In genomic region chr15:78402423-78402822, GRCm38 (mm10) we compare ENCODE assay signal across 11 mouse cellular contexts. TPM values are rescaled to one million over a fixed set of nuclear protein-coding genes. Genes with fewer than 3 reads are reported as not detected.
A peak's percentile ranks its signal among the peaks of the same experiment; 100 is the strongest.
DNase-seq lines count a peak whose midpoint lies in the region; ATAC-seq lines count a peak whose summit lies in the region.
"Had no signal": no experiment of that assay in that cellular context is flagged by ENCODE, and none has a peak within 500 bp of the region (broad histone marks: within the 10 kb centered on the region; RNA-seq: fewer than 3 reads in every experiment).

No protein-coding gene starts in this region.

- ATAC-seq in granulocyte monocyte progenitor cell, adult 5-6 weeks (replicated peaks; ENCODE audit: poor library complexity, severe bottlenecking), result no peak

- WGBS in midbrain, embryonic 10.5 days, result 88% methylated on average over 7 of the region's 7 CpGs

- H3K9me3 ChIP-seq in midbrain, embryonic 10.5 days (replicated peaks), result no peaks in the 10 kb centered on the region
- H3K9me3 ChIP-seq: hindbrain, embryonic 12.5 days; limb, embryonic 15.5 days had no signal

- peaks cover 12% of the 10 kb centered on the region for H3K27me3 ChIP-seq in midbrain, embryonic 10.5 days (ENCODE audit: low read depth, poor library complexity, severe bottlenecking)
- H3K27me3 ChIP-seq: hindbrain, embryonic 12.5 days; limb, embryonic 15.5 days had no signal

- peak; percentile 33 for DNase-seq in gastrocnemius, postnatal 10 days
- no peak for DNase-seq in gastrocnemius, postnatal 4 days (ENCODE audit: low spot score in 2 of 2)
- peak; percentile 81 to 92 for DNase-seq in adrenal gland, adult (ENCODE audit: inconsistent age in 2 of 2, low spot score in 1 of 2)
- DNase-seq in kidney, adult 18-20 months, result peak; percentile 53
- DNase-seq in lung, adult 18-20 months, result peak; percentile 91 to 94
- no peak for DNase-seq in midbrain, embryonic 10.5 days (ENCODE audit: low spot score)
- no peak for DNase-seq in embryo, embryonic 9.5 days (ENCODE audit: extremely low spot score)

- no peak overlapping the region for H3K4me3 ChIP-seq in midbrain, embryonic 10.5 days
- H3K4me3 ChIP-seq: hindbrain, embryonic 12.5 days; limb, embryonic 15.5 days had no signal

- H3K4me1 ChIP-seq in midbrain, embryonic 10.5 days, result peaks cover 46% of the 10 kb centered on the region

- H3K27ac ChIP-seq in midbrain, embryonic 10.5 days (replicated peaks), result no peak overlapping the region
- H3K27ac ChIP-seq: hindbrain, embryonic 12.5 days; limb, embryonic 15.5 days had no signal

- no peaks in the 10 kb centered on the region for H3K36me3 ChIP-seq in midbrain, embryonic 10.5 days
- H3K36me3 ChIP-seq: hindbrain, embryonic 12.5 days; limb, embryonic 15.5 days had no signal

RNA-seq across cellular contexts. Expression of gene Tst, which starts 3.3 kb away (rescaled TPM):
- total RNA-seq in gastrocnemius, postnatal 10 days (2021), result 10 to 100 TPM; 18.0 to 23.3 TPM
- total RNA-seq in gastrocnemius, postnatal 4 days (2021), result 10 to 100 TPM; 17.5 to 20.5 TPM
- total RNA-seq in granulocyte monocyte progenitor cell, adult 5-6 weeks (2014; fragmentation: Nextera tagmentation), result 18.7 and 29.9 TPM in 2 replicates
- total RNA-seq in granulocyte monocyte progenitor cell, adult 5-6 weeks (2017), result 12.6 and 16.5 TPM in 2 replicates
- 8.1 and 9.8 TPM in 2 replicates for polyA plus RNA-seq in midbrain, embryonic 10.5 days (2016; fragmentation: Nextera tagmentation; extraction: Ambion mirVana)

RNA-seq across cellular contexts. Expression of gene Mpst, which starts 3.8 kb away (rescaled TPM):
- 10 to 100 TPM; 34.6 to 40.5 TPM for total RNA-seq in gastrocnemius, postnatal 10 days (2021)
- total RNA-seq in gastrocnemius, postnatal 4 days (2021), result 10 to 100 TPM; 27.6 to 34.5 TPM
- total RNA-seq in granulocyte monocyte progenitor cell, adult 5-6 weeks (2014; fragmentation: Nextera tagmentation), result 8.4 and 9.1 TPM in 2 replicates
- 26.2 and 30.2 TPM in 2 replicates for total RNA-seq in granulocyte monocyte progenitor cell, adult 5-6 weeks (2017)
- polyA plus RNA-seq in midbrain, embryonic 10.5 days (2016; fragmentation: Nextera tagmentation; extraction: Ambion mirVana), result 0.61 and 1.6 TPM in 2 replicates

RNA-seq across cellular contexts. Expression of gene Tex33, which starts 6.7 kb away (rescaled TPM):
- not detected for total RNA-seq in gastrocnemius, postnatal 10 days (2021)
- not detected for total RNA-seq in gastrocnemius, postnatal 4 days (2021)
- total RNA-seq in granulocyte monocyte progenitor cell, adult 5-6 weeks (2014; fragmentation: Nextera tagmentation), result not detected in 2 replicates
- total RNA-seq in granulocyte monocyte progenitor cell, adult 5-6 weeks (2017), result not detected in 2 replicates
- polyA plus RNA-seq in midbrain, embryonic 10.5 days (2016; fragmentation: Nextera tagmentation; extraction: Ambion mirVana), result not detected in 2 replicates
- polyA plus RNA-seq: C2C12; hindbrain, embryonic 12.5 days; limb, embryonic 15.5 days had no signal

RNA-seq across cellular contexts. Expression of gene Kctd17, which starts 25.9 kb away (rescaled TPM):
- 10 to 100 TPM; 48.7 to 62.2 TPM for total RNA-seq in gastrocnemius, postnatal 10 days (2021)
- total RNA-seq in gastrocnemius, postnatal 4 days (2021), result 10 to 100 TPM; 83.5 to 85.4 TPM
- 13.0 and 27.4 TPM in 2 replicates for total RNA-seq in granulocyte monocyte progenitor cell, adult 5-6 weeks (2014; fragmentation: Nextera tagmentation)
- 8.3 and 15.4 TPM in 2 replicates for total RNA-seq in granulocyte monocyte progenitor cell, adult 5-6 weeks (2017)
- polyA plus RNA-seq in midbrain, embryonic 10.5 days (2016; fragmentation: Nextera tagmentation; extraction: Ambion mirVana), result 64.0 and 68.3 TPM in 2 replicates

Comparison
In these comparisons a context has a peak if more than half of its experiments do, and no peak if none do; other contexts are left out.
1. DNase-seq: peak in gastrocnemius, postnatal 10 days (single experiment), adrenal gland, adult (2 of 2), kidney, adult 18-20 months (single experiment) and lung, adult 18-20 months (2 of 2); none in gastrocnemius, postnatal 4 days (0 of 2), midbrain, embryonic 10.5 days (single experiment) and embryo, embryonic 9.5 days (single experiment).